Mouse (Mus musculus) effector memory CD4-positive, alpha-beta T cell, adult 5 months (primary cell): ENCODE data around the gene Aff4. TPM values are rescaled to one million over a fixed set of nuclear protein-coding genes. Genes with fewer than 3 reads are reported as not detected.

Source experiments
- polyA plus RNA-seq: library from polyadenylated mRNA; unstranded; fragments of 100-300 nt; shearing (Covaris generic); gene quantifications from one replicate; pipeline ENCODE4 v1.2.1, GENCODE M21; 2017

Gene Aff4
- polyA plus RNA-seq, result 478 TPM

DNA sequence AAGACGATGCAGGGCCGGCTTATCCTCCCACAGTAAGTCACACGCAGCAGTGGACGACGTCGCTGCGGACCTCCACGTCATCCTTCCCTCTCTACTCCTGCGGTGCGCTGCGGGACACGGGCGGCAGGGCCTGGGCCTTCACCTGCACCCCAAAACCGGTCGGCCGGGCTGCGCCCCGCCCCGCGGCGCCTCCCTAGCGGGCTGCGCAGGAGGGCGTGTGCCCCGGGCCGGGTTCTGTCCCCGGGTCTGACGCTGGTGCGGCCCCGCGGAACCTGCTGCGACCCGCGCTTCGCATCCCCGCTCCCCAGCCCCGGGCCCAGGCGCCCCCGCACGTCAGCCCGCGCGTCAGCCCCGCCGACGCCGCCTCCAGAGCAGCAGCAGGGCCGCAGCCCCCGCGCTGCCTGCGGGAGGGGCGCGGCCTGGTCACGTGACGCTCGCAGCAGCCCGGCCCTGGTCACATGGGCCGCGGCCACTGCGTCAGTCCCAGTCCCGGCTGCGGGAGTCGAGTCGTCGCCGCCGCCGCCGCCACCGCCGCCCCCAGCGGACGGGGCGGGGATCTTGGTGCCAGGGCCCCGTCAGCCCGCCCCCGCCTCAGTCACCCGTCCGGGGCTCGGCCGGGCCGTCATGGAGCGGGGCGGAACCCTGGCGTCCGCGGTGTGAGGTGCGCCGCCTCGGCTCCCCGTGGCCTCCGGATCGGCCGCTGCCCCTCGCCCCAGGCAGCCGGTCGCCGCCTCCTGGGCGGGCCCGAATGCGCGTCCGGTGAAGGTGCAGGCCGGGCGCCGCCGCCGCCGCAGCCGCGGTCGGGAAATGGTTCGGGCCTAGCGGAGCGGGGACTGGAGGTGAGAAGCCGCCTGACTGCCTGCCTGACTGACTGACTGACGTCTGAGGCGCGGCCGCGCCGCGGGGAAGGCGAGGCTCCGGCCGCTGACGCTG lies at the start of gene Aff4:
Gene Aff4 (plus strand): TSS at position 543 of the 933 bp plus-strand sequence.

DNA sequence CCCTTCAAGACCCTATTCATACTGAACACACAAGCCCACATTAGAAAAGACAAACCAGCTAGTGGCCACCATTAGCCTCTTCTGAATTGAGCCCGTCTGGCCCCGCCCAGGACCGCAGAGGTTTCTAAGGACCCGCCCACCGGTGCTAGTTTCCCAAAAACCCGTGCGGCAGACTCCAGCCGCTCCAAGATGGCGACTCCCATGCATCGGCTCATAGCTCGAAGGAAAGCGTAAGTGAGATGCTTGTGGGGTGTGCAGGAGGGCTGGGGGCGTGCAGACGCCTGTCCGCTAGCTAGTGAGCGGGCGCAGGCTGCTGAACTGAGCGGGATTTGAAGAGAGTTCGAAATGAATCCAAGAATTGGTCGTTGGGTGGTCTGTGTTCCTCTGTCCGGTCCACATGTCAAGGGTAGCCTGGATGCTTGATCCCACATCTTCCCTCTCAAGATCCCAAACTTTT lies 26.1 kb upstream of the Aff4 start, which contains the start of gene Zcchc10:
Gene Zcchc10 (plus strand): TSS at position 168 of the 457 bp plus-strand sequence.

DNA sequence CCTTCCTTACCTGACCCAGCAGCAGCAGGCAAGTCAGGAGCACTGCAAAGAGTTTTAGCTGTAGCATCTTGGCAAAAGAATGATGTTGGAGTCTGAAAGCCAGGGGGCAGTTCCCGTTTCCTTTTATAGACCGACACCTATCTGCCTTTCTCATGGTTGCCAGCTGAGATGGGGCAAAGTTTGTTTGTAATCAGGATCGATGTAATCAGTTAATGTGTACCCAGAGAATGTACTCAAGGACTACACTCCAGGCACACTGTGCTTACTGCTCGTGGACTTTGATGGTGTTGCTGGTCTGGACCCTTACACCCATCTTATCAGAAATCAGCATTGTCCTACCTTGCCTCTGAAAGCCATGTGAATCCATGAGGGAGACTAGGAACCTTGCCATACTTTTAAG lies 72.4 kb downstream of the Aff4 start, which contains the start of gene Leap2:
Gene Leap2 (minus strand): TSS at position 135 of the 400 bp plus-strand sequence.

DNA sequence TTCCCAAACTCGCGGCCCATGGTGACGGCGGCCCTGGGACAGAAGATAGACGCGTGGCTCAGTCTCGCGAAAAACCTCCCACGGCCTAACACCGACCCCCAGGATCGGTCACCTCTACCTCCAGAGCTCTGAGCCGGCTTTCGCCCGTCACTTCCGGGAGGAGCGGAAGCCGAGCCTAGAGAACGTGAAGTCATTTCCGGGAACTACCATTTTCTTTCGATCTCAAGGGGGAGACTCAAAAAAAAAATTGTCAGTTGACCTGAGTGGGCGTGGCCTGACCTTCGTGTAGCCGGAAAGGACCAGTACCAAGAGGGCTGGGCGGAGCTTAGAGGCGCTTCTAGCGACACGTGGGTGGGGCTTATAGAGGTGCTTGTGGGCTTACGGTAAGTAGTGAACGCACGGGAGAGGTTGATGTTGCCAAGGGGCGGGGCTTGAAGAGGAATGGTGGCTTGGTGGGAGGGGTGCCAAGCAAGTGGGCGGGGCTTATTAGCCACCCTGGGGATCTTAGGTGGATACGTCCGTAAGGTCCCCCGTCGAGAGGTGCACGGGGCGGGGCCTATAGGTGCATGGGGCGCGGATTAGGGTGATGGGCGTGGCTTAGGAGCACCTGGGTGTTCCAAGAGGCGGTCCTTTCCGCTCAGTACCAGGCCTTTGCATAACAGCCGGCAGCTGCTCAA lies 80.2 kb downstream of the Aff4 start, which contains the start of the genes Uqcrq and Gdf9:
Gene Uqcrq (minus strand): TSS at position 162 of the 677 bp plus-strand sequence.
Gene Gdf9 (plus strand): TSS at position 354 of the 677 bp plus-strand sequence.

DNA sequence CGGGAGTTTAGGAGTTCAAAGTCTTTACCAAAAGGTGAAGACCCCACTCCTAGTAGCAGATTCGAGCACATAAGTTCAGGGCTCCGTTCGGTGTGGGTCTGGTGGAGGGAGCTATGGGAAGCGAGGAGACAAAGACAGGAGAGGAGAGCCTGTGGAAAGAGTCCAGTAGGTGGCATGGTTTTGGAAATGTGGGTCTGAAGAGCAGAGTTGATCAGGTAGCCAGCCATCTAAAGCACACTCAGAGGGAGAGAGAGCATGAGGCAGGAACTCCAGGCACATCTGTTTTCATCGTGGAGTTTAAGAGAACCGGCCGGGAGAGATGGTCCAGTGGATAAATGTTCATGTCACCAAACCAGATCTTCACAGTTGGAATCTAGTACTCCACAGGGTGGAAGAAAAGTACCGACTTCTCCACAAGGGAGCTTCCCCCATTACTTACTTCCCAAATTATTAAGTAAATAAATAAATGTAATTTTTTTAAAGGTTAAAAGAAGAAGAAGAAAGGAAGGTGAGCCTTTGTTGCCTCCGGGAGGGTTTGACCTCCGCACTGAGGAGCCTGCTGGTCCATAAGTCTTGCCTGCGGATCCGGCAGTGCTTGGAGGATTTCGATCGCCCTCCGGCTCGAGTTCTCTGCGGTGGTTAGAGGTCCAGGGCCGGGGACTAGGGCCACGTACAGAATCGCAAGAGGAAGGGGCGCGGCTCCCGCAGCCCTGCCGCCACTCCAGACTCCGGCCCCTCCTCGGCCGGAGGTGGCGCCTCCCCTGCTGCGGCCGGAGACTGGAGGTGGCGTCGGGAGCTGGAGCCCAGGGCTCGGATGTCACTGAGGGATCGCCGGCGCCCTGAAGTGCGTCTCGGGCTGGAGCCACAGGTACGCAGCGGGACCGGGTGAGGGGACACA lies 106.1 kb downstream of the Aff4 start, which contains the start of the genes Gm10447 and Shroom1:
Gene Gm10447 (minus strand): TSS at position 637 of the 898 bp plus-strand sequence.
Gene Shroom1 (plus strand): TSS at position 732 of the 898 bp plus-strand sequence.

DNA sequence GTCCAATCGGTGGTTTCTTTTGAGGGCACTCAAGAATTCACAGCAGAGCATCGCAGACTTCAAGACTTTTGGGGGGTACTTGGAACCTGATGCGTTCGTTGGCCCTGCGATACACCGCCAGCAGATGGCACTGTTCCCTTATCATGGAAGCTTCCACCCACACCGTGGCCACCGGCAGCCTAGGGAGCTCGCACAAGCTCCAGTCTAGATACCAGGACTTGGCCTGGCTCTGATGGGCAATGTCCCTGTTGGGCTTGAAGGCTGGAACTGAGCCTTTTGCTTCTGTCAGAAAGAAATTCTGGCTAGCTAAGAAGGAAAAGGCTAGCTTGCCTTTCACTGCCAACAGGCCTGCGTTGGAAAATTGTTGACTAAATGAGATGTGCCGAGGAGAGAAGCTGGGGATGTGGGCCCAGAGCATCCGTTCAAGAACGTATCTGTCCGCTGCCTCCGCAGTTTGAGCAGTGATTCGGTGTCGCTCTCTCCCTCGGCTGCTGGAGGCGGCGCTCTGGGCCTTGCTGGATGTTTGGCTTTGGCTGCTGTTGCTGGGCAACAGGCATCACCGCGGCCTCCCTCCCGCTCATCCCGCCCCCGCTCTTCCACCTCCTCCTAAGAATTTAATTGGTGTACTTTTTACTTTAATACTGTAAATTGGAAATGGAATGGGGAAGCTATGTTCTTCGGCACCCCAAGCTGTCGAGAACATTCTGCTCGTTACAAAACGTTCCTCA lies 119.5 kb downstream of the Aff4 start, which contains the start of gene Gm9837:
Gene Gm9837 (minus strand): TSS at position 512 of the 728 bp plus-strand sequence.

Other genes with a start within 250 kb of the Aff4 start
- gene Hspa4, start 50.4 kb upstream of the Aff4 start, polyA plus RNA-seq, result 224 TPM
- 27.0 TPM for gene Zcchc10, start 26.2 kb upstream of the Aff4 start, polyA plus RNA-seq
- not detected for gene Leap2, start 72.3 kb downstream of the Aff4 start, polyA plus RNA-seq
- gene Uqcrq, start 80.0 kb downstream of the Aff4 start, polyA plus RNA-seq, result 203 TPM
- gene Gdf9, start 80.2 kb downstream of the Aff4 start, polyA plus RNA-seq, result 0.30 TPM
- 0.16 TPM for gene Gm10447, start 106.3 kb downstream of the Aff4 start, polyA plus RNA-seq
- 0.12 TPM for gene Shroom1, start 106.4 kb downstream of the Aff4 start, polyA plus RNA-seq
- gene Gm9837, start 119.6 kb downstream of the Aff4 start, polyA plus RNA-seq, result not detected
- gene Gm9945, start 129.3 kb downstream of the Aff4 start, polyA plus RNA-seq, result not detected
- gene Sowaha, start 129.4 kb downstream of the Aff4 start, polyA plus RNA-seq, result not detected
- gene Sept8, start 168.4 kb downstream of the Aff4 start, polyA plus RNA-seq, result 1.9 TPM
- gene Kif3a, start 216.5 kb downstream of the Aff4 start, polyA plus RNA-seq, result 7.1 TPM